Mouse (Mus musculus) intestine, embryonic 14.5 days (tissue): ENCODE measurements at regions not wholly inside any gene's neighbourhood (a gene's known extent, or its start where the extent isn't known, plus 50 kb on each side); places are given as distances from the start of the nearest gene placed in this dataset.

ENCODE experiments used
- ATAC-seq: fragments of 200-750 bp; cut with Nextera tagmentation; replicated peaks from 2 replicates; pipeline ENCODE4 v1.8.0; 2017; ENCODE audit warnings: low read depth, moderate number of reproducible peaks, moderate TSS enrichment, moderate library complexity; ENCODE audit not compliant: low FRiP score, low TSS enrichment
- DNase-seq: peaks from one replicate; pipeline ENCODE4 v3.0.0-alpha.2; 2018; ENCODE audit warnings: low spot score
- H3K27ac ChIP-seq: fragments of 300-500 bp; sonication (generic); 2 replicates; pipeline ENCODE4 v1.5.1; 2014; ENCODE audit warnings: low read depth, mild to moderate bottlenecking, control low read depth
- H3K27me3 ChIP-seq: fragments of 300-500 bp; sonication (generic); replicated peaks from 2 replicates; pipeline ENCODE4 v1.6.1; 2014; ENCODE audit warnings: low read length, control low read depth; ENCODE audit not compliant: control insufficient read depth, insufficient read depth
- H3K36me3 ChIP-seq: fragments of 300-500 bp; sonication (generic); 2 replicates; pipeline ENCODE4 v1.6.1; 2014; ENCODE audit warnings: low read length, control low read depth; ENCODE audit not compliant: control insufficient read depth, insufficient read depth
- H3K4me1 ChIP-seq: fragments of 300-500 bp; sonication (generic); replicated peaks from 2 replicates; pipeline ENCODE4 v1.6.1; 2014; ENCODE audit warnings: low read length, control low read depth, mixed read lengths; ENCODE audit not compliant: control insufficient read depth, insufficient read depth
- H3K4me2 ChIP-seq: fragments of 300-500 bp; sonication (generic); 2 replicates; pipeline ENCODE4 v1.6.1; 2014; ENCODE audit warnings: low read length
- H3K4me3 ChIP-seq: fragments of 300-500 bp; sonication (generic); 2 replicates; pipeline ENCODE4 v1.5.1; 2014; ENCODE audit warnings: low read depth, low read length, control low read depth, mixed read lengths
- H3K9ac ChIP-seq: fragments of 300-500 bp; sonication (generic); 2 replicates; pipeline ENCODE4 v1.6.1; 2014; ENCODE audit warnings: mild to moderate bottlenecking, low read length
- H3K9me3 ChIP-seq: fragments of 300-500 bp; sonication (generic); 2 replicates; pipeline ENCODE4 v1.6.1; 2016; ENCODE audit warnings: low read length, control low read depth; ENCODE audit not compliant: control insufficient read depth
- WGBS: fragments of 180-500 bp; shearing (Covaris S2); extraction: QIAGEN DNeasy Blood & Tissue Kit; methylation state at CpG from one replicate; pipeline ENCODE4 v1.1.7; 2014; 5-methylcytosine and 5-hydroxymethylcytosine counted together

DNA sequence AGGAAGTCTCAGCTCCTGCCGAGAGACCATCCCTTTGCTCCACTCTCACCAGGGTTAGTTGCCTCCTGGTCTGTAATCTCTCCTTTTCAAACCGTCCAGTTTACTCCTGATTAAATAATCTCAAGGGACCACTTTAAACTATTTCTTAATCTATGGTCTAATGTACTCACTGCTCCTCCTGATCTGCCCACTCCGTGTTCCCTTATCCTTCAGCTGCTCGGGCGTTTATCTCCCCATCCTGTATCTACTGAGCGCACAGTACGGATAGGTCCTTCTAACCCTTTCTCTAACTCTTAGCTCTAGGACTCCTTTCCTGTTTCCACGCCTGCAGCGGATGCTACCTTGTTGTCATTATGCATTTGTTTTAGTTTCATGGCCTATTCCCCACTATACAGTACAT is 67.1 kb upstream of the Picalm start:
- no peak overlapping the region for H3K9ac ChIP-seq
- no peak overlapping the region for H3K4me2 ChIP-seq
- no peaks in the 10 kb centered on the region for H3K27me3 ChIP-seq
- DNase-seq (no peak), ATAC-seq (no peak)
- no peak overlapping the region for H3K27ac ChIP-seq
- WGBS = 87% methylated on average over 9 of the region's 9 CpGs
- peaks cover 28% of the 10 kb centered on the region for H3K4me1 ChIP-seq
- H3K36me3 ChIP-seq = no peaks in the 10 kb centered on the region
- H3K9me3 ChIP-seq = no peaks in the 10 kb centered on the region
- H3K4me3 ChIP-seq = no peak overlapping the region

GRCm38 (mm10) chr7:90064198-90064597 is 65.8 kb upstream of the Picalm start:
- WGBS = 97% methylated on average over 1 of the region's 1 CpGs
- Histone ChIP-seq H3K27ac (no peak overlapping the region), H3K4me1 (peaks cover 28% of the 10 kb centered on the region), H3K27me3 (no peaks in the 10 kb centered on the region), H3K4me2 (no peak overlapping the region), H3K9ac (no peak overlapping the region), H3K4me3 (no peak overlapping the region), H3K36me3 (no peaks in the 10 kb centered on the region), H3K9me3 (no peaks in the 10 kb centered on the region)
- no peak for DNase-seq
- ATAC-seq = no peak

GRCm38 (mm10) chr7:90065269-90065955 is 64.6 kb upstream of the Picalm start:
- H3K9me3 ChIP-seq = no peaks in the 10 kb centered on the region
- DNase-seq = no peak
- H3K9ac ChIP-seq = no peak overlapping the region
- H3K4me1 ChIP-seq = peaks cover 19% of the 10 kb centered on the region
- H3K4me2 ChIP-seq = no peak overlapping the region
- ATAC-seq = no peak
- WGBS = 68% methylated on average over 9 of the region's 9 CpGs
- H3K27me3 ChIP-seq = no peaks in the 10 kb centered on the region
- H3K27ac ChIP-seq = no peak overlapping the region
- H3K4me3 ChIP-seq = no peak overlapping the region
- no peaks in the 10 kb centered on the region for H3K36me3 ChIP-seq

DNA sequence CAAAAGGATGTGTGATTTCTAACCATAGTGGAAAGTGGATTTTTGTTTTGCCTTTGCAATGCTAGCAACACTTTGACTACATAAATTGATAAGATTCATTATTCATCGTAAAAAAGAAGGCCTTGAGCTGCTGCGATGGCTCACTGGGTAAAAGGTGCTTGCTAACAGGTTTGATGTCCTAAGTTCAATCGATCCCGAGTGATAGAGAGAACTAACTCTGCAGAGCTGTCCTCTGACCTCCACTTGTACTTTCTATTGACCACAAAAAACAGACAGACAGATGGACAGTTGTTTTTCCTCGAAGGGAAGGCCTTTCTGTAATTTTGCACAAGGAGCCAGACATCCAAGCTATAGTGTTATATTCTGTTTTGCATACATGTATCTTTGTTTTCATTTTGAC is 63.7 kb upstream of the Picalm start:
- Histone ChIP-seq H3K4me2 (no peak overlapping the region), H3K27me3 (no peaks in the 10 kb centered on the region), H3K9me3 (no peaks in the 10 kb centered on the region), H3K27ac (no peak overlapping the region), H3K4me1 (peaks cover 12% of the 10 kb centered on the region), H3K4me3 (no peak overlapping the region), H3K36me3 (no peaks in the 10 kb centered on the region), H3K9ac (no peak overlapping the region)
- 90% methylated on average over 5 of the region's 5 CpGs for WGBS
- ATAC-seq (no peak), DNase-seq (no peak)

- Histone ChIP-seq H3K27ac (no peak overlapping the region), H3K36me3 (no peaks in the 10 kb centered on the region), H3K27me3 (no peaks in the 10 kb centered on the region), H3K9me3 (no peaks in the 10 kb centered on the region), H3K9ac (no peak overlapping the region), H3K4me1 (no peaks in the 10 kb centered on the region), H3K4me2 (no peak overlapping the region), H3K4me3 (no peak overlapping the region)
- ATAC-seq (no peak), DNase-seq (no peak)
- WGBS = 85% methylated on average over 3 of the region's 3 CpGs
These were observed 61.9 kb upstream of the Picalm start for GRCm38 (mm10) chr7:90067961-90068665.

DNA sequence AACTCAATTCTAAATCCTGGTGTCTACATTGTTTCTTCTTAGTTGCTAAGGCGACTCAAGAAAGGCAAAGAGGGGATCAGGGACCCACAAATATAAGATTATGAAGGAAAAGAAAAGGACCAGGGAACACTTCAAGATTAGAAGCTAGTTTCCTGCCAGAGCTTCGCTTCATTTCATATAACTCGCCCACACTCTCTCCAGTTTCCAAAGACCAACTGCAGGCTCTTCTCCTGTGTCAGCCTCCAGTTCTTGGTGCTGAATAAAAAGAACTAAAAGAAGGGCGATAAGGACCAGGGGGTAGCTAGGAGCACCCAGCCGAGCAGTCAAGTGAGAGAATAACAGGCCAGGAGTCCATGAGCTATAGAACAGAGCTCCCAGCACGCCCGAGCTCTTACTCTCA is 59.7 kb upstream of the Picalm start:
- ATAC-seq (no peak), DNase-seq (no peak)
- 80% methylated on average over 7 of the region's 7 CpGs for WGBS
- Histone ChIP-seq H3K36me3 (no peaks in the 10 kb centered on the region), H3K4me1 (no peaks in the 10 kb centered on the region), H3K27me3 (no peaks in the 10 kb centered on the region), H3K27ac (no peak overlapping the region), H3K9ac (no peak overlapping the region), H3K4me2 (no peak overlapping the region), H3K9me3 (no peaks in the 10 kb centered on the region), H3K4me3 (no peak overlapping the region)

GRCm38 (mm10) chr7:90073865-90074264 is 56.1 kb upstream of the Picalm start:
- Histone ChIP-seq H3K4me1 (no peaks in the 10 kb centered on the region), H3K9ac (no peak overlapping the region), H3K27me3 (no peaks in the 10 kb centered on the region), H3K4me3 (no peak overlapping the region), H3K36me3 (no peaks in the 10 kb centered on the region), H3K4me2 (no peak overlapping the region), H3K9me3 (no peaks in the 10 kb centered on the region), H3K27ac (no peak overlapping the region)
- 85% methylated on average over 5 of the region's 5 CpGs for WGBS
- DNase-seq (no peak), ATAC-seq (no peak)

GRCm38 (mm10) chr7:90074592-90074991 is 55.4 kb upstream of the Picalm start:
- H3K27ac ChIP-seq = no peak overlapping the region
- H3K4me3 ChIP-seq = no peak overlapping the region
- H3K36me3 ChIP-seq = no peaks in the 10 kb centered on the region
- no peaks in the 10 kb centered on the region for H3K9me3 ChIP-seq
- H3K4me2 ChIP-seq = no peak overlapping the region
- no peaks in the 10 kb centered on the region for H3K4me1 ChIP-seq
- ATAC-seq = no peak
- WGBS = 84% methylated on average over 2 of the region's 2 CpGs
- DNase-seq = no peak
- H3K27me3 ChIP-seq = no peaks in the 10 kb centered on the region
- H3K9ac ChIP-seq = no peak overlapping the region

DNA sequence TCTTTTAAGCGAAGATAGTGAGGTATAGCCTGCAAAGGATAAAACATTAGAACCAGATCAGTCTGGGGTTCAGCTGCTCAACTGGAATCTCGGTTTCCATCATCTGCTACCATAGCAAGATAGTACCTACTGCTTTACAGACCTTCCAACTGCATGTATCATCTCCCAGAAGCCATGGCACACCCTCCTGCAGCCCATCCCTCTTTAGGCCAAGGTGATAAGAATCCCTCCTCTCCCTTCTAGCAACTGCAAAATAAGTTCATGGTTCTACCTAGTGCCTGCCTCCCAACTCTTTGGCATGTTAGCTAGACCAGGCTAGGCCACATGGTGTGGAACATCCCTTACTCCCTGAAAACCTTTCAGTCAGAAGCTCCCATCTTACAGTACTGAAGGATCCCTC is 52.4 kb upstream of the Picalm start:
- Histone ChIP-seq H3K4me2 (no peak overlapping the region), H3K9me3 (no peaks in the 10 kb centered on the region), H3K4me1 (no peaks in the 10 kb centered on the region), H3K36me3 (no peaks in the 10 kb centered on the region), H3K4me3 (no peak overlapping the region), H3K27me3 (no peaks in the 10 kb centered on the region), H3K27ac (no peak overlapping the region), H3K9ac (no peak overlapping the region)
- ATAC-seq (no peak), DNase-seq (no peak)
- 93% methylated on average over 2 of the region's 2 CpGs for WGBS
